Mouse (Mus musculus) kidney, adult 18-20 months (tissue): Measurements from ENCODE around the gene Diaph3.
"Not testable (repeated sequence)": the region's sequence is repeated elsewhere in the genome, so short reads cannot be mapped to it uniquely, and the experiment has no call there.

Source experiments
- DNase-seq: peaks from one replicate; pipeline ENCODE4 v3.0.0; 2021

Gene Diaph3

GRCm38 (mm10) chr14:86727538-86728045, 413.4 kb downstream of the Diaph3 start:
- no peak for DNase-seq

- DNase-seq: no peak
These were observed 419.3 kb downstream of the Diaph3 start for GRCm38 (mm10) chr14:86721768-86722167.

- DNase-seq: no peak
These were observed 420.0 kb downstream of the Diaph3 start for GRCm38 (mm10) chr14:86721082-86721481.

GRCm38 (mm10) chr14:86720408-86720807, 420.6 kb downstream of the Diaph3 start:
- not testable (repeated sequence) for DNase-seq

- no peak for DNase-seq
These were observed 426.8 kb downstream of the Diaph3 start for GRCm38 (mm10) chr14:86714088-86714690.

- DNase-seq: no peak
These were observed 437.0 kb downstream of the Diaph3 start for GRCm38 (mm10) chr14:86704080-86704479.

- no peak for DNase-seq
These were observed 439.9 kb downstream of the Diaph3 start for GRCm38 (mm10) chr14:86701145-86701544.

- DNase-seq: no peak
These were observed 443.1 kb downstream of the Diaph3 start for GRCm38 (mm10) chr14:86697887-86698286.

- DNase-seq: no peak
These were observed 448.3 kb downstream of the Diaph3 start for GRCm38 (mm10) chr14:86692714-86693113.

- DNase-seq: no peak
These were observed 449.7 kb downstream of the Diaph3 start for GRCm38 (mm10) chr14:86691298-86691697.

GRCm38 (mm10) chr14:86684585-86685503, 456.2 kb downstream of the Diaph3 start:
- DNase-seq: no peak

GRCm38 (mm10) chr14:86681951-86682350, 459.1 kb downstream of the Diaph3 start:
- DNase-seq: no peak

GRCm38 (mm10) chr14:86678992-86679391, 462.0 kb downstream of the Diaph3 start:
- DNase-seq: no peak

GRCm38 (mm10) chr14:86678179-86678780, 462.8 kb downstream of the Diaph3 start:
- no peak for DNase-seq

- DNase-seq: no peak
These were observed 464.0 kb downstream of the Diaph3 start for GRCm38 (mm10) chr14:86677015-86677414.

- no peak for DNase-seq
These were observed 465.7 kb downstream of the Diaph3 start for GRCm38 (mm10) chr14:86675314-86675713.

GRCm38 (mm10) chr14:86662846-86663245, 478.2 kb downstream of the Diaph3 start:
- DNase-seq: no peak

GRCm38 (mm10) chr14:86660556-86660955, 480.5 kb downstream of the Diaph3 start:
- DNase-seq: no peak

GRCm38 (mm10) chr14:86656262-86656661, 484.8 kb downstream of the Diaph3 start:
- no peak for DNase-seq

GRCm38 (mm10) chr14:86646499-86647120, 494.4 kb downstream of the Diaph3 start:
- no peak for DNase-seq

GRCm38 (mm10) chr14:86642831-86643241, 498.2 kb downstream of the Diaph3 start:
- DNase-seq: no peak

- DNase-seq: no peak
These were observed 499.2 kb downstream of the Diaph3 start for GRCm38 (mm10) chr14:86641839-86642238.

GRCm38 (mm10) chr14:86640086-86640485, 500.9 kb downstream of the Diaph3 start:
- no peak for DNase-seq
